Mouse (Mus musculus) heart, embryonic 16.5 days (tissue): ENCODE results near the gene Lpcat1. TPM values are rescaled to one million over a fixed set of nuclear protein-coding genes. Genes with fewer than 3 reads are reported as not detected.

Source experiments
- ATAC-seq: fragments of 200-750 bp; cut with Nextera tagmentation; replicated peaks from 2 replicates; pipeline ENCODE4 v1.8.0; 2017; ENCODE audit warnings: moderate number of reproducible peaks; ENCODE audit not compliant: insufficient read depth, low FRiP score; ENCODE audit errors: extremely low read depth
- H3K27ac ChIP-seq: fragments of 300-500 bp; sonication (generic); 2 replicates; pipeline ENCODE4 v1.5.1; 2014; ENCODE audit warnings: mild to moderate bottlenecking, low read length, control low read depth, moderate library complexity
- H3K27me3 ChIP-seq: fragments of 300-500 bp; sonication (generic); 2 replicates; pipeline ENCODE4 v1.6.1; 2014; ENCODE audit warnings: low read length, mixed read lengths; ENCODE audit not compliant: control insufficient read depth, insufficient read depth
- H3K36me3 ChIP-seq: fragments of 300-500 bp; sonication (generic); 2 replicates; pipeline ENCODE4 v1.6.1; 2014; ENCODE audit not compliant: control insufficient read depth, insufficient read depth
- H3K4me1 ChIP-seq: fragments of 300-500 bp; sonication (generic); 2 replicates; pipeline ENCODE4 v1.6.1; 2014; ENCODE audit warnings: low read length, mixed read lengths; ENCODE audit not compliant: control insufficient read depth, insufficient read depth
- H3K4me2 ChIP-seq: fragments of 300-500 bp; sonication (generic); 2 replicates; pipeline ENCODE4 v1.6.1; 2014; ENCODE audit warnings: low read depth, mild to moderate bottlenecking, control low read depth, low read length
- H3K4me3 ChIP-seq: fragments of 300-500 bp; sonication (generic); 2 replicates; pipeline ENCODE4 v1.5.1; 2014; ENCODE audit warnings: mild to moderate bottlenecking, control low read depth, low read length
- H3K9ac ChIP-seq: fragments of 300-500 bp; sonication (generic); 2 replicates; pipeline ENCODE4 v1.6.1; 2014; ENCODE audit warnings: low read length, control low read depth
- H3K9me3 ChIP-seq: fragments of 300-500 bp; sonication (generic); replicated peaks from 2 replicates; pipeline ENCODE4 v1.6.1; 2016; ENCODE audit warnings: low read length; ENCODE audit not compliant: control insufficient read depth
- WGBS: fragments of 180-500 bp; shearing (Covaris S2); extraction: QIAGEN DNeasy Blood & Tissue Kit; methylation state at CpG from one replicate; pipeline ENCODE4 v1.1.7; 2014; 5-methylcytosine and 5-hydroxymethylcytosine counted together
- polyA plus RNA-seq: library from polyadenylated mRNA; unstranded; fragments of >200 nt; fragmentation: Nextera tagmentation; extraction: Ambion mirVana; gene quantifications from 2 replicates; pipeline ENCODE4 v1.2.1, GENCODE M21; 2015

Gene Lpcat1
- polyA plus RNA-seq, 1 experiment from 2014 or later, result 17.4 TPM

GRCm38 (mm10) chr13:73429605-73430321 lies 37.2 kb upstream of the Lpcat1 start:
- no peak for ATAC-seq
- 72% methylated on average over 6 of the region's 6 CpGs for WGBS
- Histone ChIP-seq H3K9ac (no peak overlapping the region), H3K4me3 (no peak overlapping the region), H3K4me1 (no peaks in the 10 kb centered on the region), H3K27me3 (0 out of 2 replicates have a peak, but pooled peaks cover 3% of the 10 kb centered on the region), H3K36me3 (no peaks in the 10 kb centered on the region), H3K9me3 (no peaks in the 10 kb centered on the region), H3K27ac (no peak overlapping the region), H3K4me2 (no peak overlapping the region)

DNA sequence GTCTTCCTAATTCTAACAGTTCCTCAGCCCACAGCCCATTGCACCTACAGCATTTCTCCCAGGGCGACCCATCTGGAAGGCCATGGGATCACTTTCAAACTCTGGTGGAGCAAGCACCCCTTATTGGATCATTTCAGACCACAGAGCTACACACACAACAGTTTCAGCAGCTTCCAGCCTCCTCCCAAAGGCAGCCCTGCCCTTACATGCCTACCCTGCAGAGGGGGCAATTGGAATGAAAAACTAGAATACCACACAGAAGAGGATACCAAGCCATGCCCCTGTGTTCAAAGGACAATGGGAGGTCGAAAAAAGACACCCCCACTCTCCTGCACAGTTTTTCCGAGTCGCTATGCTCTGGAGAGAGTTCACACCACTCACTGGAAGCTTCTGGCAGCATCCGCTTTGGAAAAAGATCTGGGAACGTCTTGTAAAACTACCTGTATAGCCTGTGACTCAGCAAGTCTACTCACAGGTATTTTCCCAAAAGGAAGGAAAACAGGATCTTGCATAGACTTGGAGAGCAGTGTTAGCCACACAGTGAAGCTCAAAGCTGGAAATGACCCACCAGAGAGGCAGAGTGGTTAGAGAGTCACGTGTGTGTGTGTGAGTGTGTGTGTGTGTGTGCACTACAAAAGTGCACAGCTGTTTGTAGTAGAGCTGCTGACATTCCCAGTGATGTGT lies 34.4 kb upstream of the Lpcat1 start:
- Histone ChIP-seq H3K4me3 (no peak overlapping the region), H3K9me3 (no peaks in the 10 kb centered on the region), H3K9ac (no peak overlapping the region), H3K4me1 (no peaks in the 10 kb centered on the region), H3K27ac (no peak overlapping the region), H3K4me2 (no peak overlapping the region), H3K27me3 (no peaks in the 10 kb centered on the region), H3K36me3 (no peaks in the 10 kb centered on the region)
- ATAC-seq, result no peak
- WGBS, result 59% methylated on average over 7 of the region's 7 CpGs

DNA sequence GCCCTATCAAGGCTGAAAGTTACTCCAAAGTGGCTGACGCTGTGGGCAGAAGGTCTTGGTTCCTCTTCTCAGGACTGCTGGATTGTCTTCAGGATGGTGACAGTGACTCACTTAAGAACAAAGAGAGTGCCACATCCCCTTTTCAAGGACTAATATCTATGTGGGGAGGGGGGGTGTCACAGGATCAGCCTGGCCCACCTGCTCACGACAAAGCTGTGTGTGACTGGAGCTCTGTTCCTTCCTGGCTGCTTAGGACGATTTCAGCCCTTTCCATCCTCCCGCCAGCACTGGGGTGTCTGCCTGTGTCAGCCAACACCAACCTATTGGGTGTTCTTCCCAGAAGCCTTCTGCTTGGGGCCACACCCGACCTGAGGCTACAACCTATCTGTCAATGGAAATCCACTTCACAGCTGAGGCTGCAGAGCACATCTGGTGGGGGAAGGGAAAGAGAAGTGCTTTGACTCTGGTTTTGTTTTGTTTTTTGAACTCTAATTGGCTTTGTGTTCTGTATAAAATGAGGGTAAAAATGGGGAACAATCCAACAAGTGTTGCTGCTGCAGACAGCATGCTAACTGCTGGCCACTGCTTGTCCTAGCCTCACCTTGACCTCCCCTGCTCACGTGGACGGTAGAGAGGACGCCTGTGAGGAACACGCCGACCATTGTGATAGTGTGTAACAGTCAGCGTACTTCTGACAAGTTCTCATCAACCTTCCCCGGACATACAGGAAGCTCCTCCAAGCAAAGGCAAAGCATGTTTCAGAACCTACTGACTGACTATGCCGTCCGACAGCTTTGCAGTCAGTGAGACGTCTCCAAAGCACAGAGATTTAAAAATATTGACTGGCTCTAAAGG lies 33.1 kb upstream of the Lpcat1 start:
- H3K27ac ChIP-seq, result no peak overlapping the region
- no peaks in the 10 kb centered on the region for H3K27me3 ChIP-seq
- no peak overlapping the region for H3K4me2 ChIP-seq
- no peak for ATAC-seq
- no peaks in the 10 kb centered on the region for H3K9me3 ChIP-seq
- H3K9ac ChIP-seq, result no peak overlapping the region
- H3K4me1 ChIP-seq, result no peaks in the 10 kb centered on the region
- no peaks in the 10 kb centered on the region for H3K36me3 ChIP-seq
- H3K4me3 ChIP-seq, result no peak overlapping the region
- 64% methylated on average over 15 of the region's 15 CpGs for WGBS

DNA sequence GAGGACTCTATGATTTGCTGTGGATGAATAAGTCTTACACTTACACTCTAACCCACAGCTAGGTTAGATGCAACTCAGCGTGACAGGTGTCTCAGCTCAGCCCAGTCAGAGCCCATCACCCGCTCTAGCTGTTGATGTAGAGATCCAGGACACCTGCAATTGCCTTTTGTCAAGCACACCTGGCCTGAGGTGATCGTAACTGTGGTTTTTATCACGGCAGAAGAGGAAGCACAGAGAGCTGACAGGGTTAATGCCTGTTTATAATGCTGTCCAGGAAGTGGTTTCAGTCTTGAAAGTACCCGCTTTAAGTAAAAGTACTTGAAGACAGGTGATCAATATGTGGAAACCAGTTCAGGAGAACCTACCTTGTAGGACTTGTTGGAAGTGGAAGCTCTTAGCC lies 32.3 kb upstream of the Lpcat1 start:
- Histone ChIP-seq H3K27me3 (no peaks in the 10 kb centered on the region), H3K4me3 (no peak overlapping the region), H3K36me3 (no peaks in the 10 kb centered on the region), H3K9me3 (no peaks in the 10 kb centered on the region), H3K4me2 (no peak overlapping the region), H3K9ac (no peak overlapping the region), H3K4me1 (no peaks in the 10 kb centered on the region), H3K27ac (no peak overlapping the region)
- ATAC-seq, result no peak
- 65% methylated on average over 5 of the region's 5 CpGs for WGBS

GRCm38 (mm10) chr13:73435662-73436061 lies 31.3 kb upstream of the Lpcat1 start:
- no peak overlapping the region for H3K4me2 ChIP-seq
- ATAC-seq, result no peak
- H3K27ac ChIP-seq, result no peak overlapping the region
- H3K4me3 ChIP-seq, result no peak overlapping the region
- no peaks in the 10 kb centered on the region for H3K27me3 ChIP-seq
- no peaks in the 10 kb centered on the region for H3K36me3 ChIP-seq
- 76% methylated on average over 7 of the region's 7 CpGs for WGBS
- H3K9me3 ChIP-seq, result no peaks in the 10 kb centered on the region
- H3K9ac ChIP-seq, result no peak overlapping the region
- H3K4me1 ChIP-seq, result no peaks in the 10 kb centered on the region

DNA sequence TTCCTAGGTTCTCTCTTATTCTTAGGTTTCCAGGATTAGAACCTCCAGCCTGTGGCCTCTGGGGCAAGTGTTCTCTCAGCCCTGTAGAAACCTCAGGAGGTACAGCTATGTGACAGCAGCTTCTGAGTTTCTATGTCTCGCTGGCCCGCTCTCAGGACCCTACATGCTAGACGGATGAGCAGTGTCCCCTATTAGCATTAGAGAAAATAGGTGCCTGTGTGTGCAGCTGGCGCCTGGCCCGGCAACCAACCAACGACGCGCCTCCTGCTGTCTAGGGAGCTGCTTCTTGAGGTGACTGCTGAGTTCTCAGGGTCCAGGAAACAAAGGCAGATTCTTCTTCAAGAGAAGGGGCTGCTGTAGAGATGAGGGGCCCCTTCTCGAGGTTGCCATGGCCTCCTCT lies 27.9 kb upstream of the Lpcat1 start:
- no peak for ATAC-seq
- Histone ChIP-seq H3K27me3 (no peaks in the 10 kb centered on the region), H3K9me3 (no peaks in the 10 kb centered on the region), H3K36me3 (no peaks in the 10 kb centered on the region), H3K27ac (no peak overlapping the region), H3K4me2 (no peak overlapping the region), H3K4me3 (no peak overlapping the region), H3K4me1 (no peaks in the 10 kb centered on the region), H3K9ac (no peak overlapping the region)
- WGBS, result 69% methylated on average over 9 of the region's 9 CpGs

GRCm38 (mm10) chr13:73441032-73441431 lies 26.0 kb upstream of the Lpcat1 start:
- 79% methylated on average over 4 of the region's 4 CpGs for WGBS
- peaks cover 2% of the 10 kb centered on the region; the same call in 1 of the 2 replicates for H3K4me1 ChIP-seq
- no peaks in the 10 kb centered on the region for H3K36me3 ChIP-seq
- no peak overlapping the region for H3K4me2 ChIP-seq
- no peaks in the 10 kb centered on the region for H3K27me3 ChIP-seq
- no peak overlapping the region for H3K4me3 ChIP-seq
- no peak for ATAC-seq
- no peak overlapping the region for H3K9ac ChIP-seq
- no peak overlapping the region for H3K27ac ChIP-seq
- no peaks in the 10 kb centered on the region for H3K9me3 ChIP-seq

GRCm38 (mm10) chr13:73441686-73442085 lies 25.3 kb upstream of the Lpcat1 start:
- Histone ChIP-seq H3K4me3 (no peak overlapping the region), H3K4me2 (no peak overlapping the region), H3K36me3 (no peaks in the 10 kb centered on the region), H3K27me3 (no peaks in the 10 kb centered on the region), H3K9me3 (no peaks in the 10 kb centered on the region), H3K4me1 (peaks cover 8% of the 10 kb centered on the region; the same call in 1 of the 2 replicates), H3K27ac (no peak overlapping the region), H3K9ac (no peak overlapping the region)
- no peak for ATAC-seq
- 78% methylated on average over 5 of the region's 5 CpGs for WGBS

- Histone ChIP-seq H3K36me3 (no peaks in the 10 kb centered on the region), H3K27ac (no peak overlapping the region), H3K9me3 (no peaks in the 10 kb centered on the region), H3K4me1 (peaks cover 11% of the 10 kb centered on the region), H3K4me2 (no peak overlapping the region), H3K27me3 (no peaks in the 10 kb centered on the region), H3K9ac (no peak overlapping the region), H3K4me3 (no peak overlapping the region)
- no peak for ATAC-seq
- WGBS, result 63% methylated on average over 5 of the region's 5 CpGs
These were observed 24.6 kb upstream of the Lpcat1 start for GRCm38 (mm10) chr13:73442431-73442830.
